Mouse (Mus musculus): Measurements from ENCODE around the gene Nsf. TPM values are rescaled to one million over a fixed set of nuclear protein-coding genes. Genes with fewer than 3 reads are reported as not detected.
"Not testable (repeated sequence)": the region's sequence is repeated elsewhere in the genome, so short reads cannot be mapped to it uniquely, and the experiment has no call there.

Gene Nsf
- 54.6 and 55.8 TPM in 2 replicates for polyA plus RNA-seq (2015; fragmentation: Nextera tagmentation; extraction: Ambion mirVana)

- under 1% methylated on average over 53 of the region's 53 CpGs for WGBS
- Histone ChIP-seq H3K4me2 (peak within 1 kb of the TSS; percentile 77), H3K4me1 (peaks cover 9% of the 10 kb centered on the region), H3K9me3 (replicated peaks) (no peaks in the 10 kb centered on the region), H3K9ac (peak within 1 kb of the TSS; percentile 88), H3K27ac (peak within 1 kb of the TSS; percentile 65), H3K27me3 (0 out of 2 replicates have a peak, but pooled peaks cover 2% of the 10 kb centered on the region), H3K4me3 (replicated peaks) (peak within 1 kb of the TSS; percentile 83), H3K36me3 (no peaks in the 10 kb centered on the region)
- peak; percentile 97 for ATAC-seq (replicated peaks; ENCODE audit: low FRiP score)
These were observed at the start of gene Nsf for GRCm38 (mm10) chr11:103953896-103954292. Nsf (minus strand) TSS chr11:103954056.

- no peaks in the 10 kb centered on the region for H3K9me3 ChIP-seq (replicated peaks)
- H3K9ac ChIP-seq, result no peak overlapping the region
- H3K4me2 ChIP-seq, result no peak overlapping the region
- H3K27ac ChIP-seq, result no peak overlapping the region
- H3K36me3 ChIP-seq, result no peaks in the 10 kb centered on the region
- no peaks in the 10 kb centered on the region for H3K4me1 ChIP-seq
- 0 out of 2 replicates have a peak, but pooled peaks cover 3% of the 10 kb centered on the region for H3K27me3 ChIP-seq
- 68% methylated on average over 9 of the region's 9 CpGs for WGBS
- no peak for ATAC-seq (replicated peaks; ENCODE audit: low FRiP score)
- no peak overlapping the region for H3K4me3 ChIP-seq (replicated peaks)
These were observed 49.5 kb upstream of the Nsf start for GRCm38 (mm10) chr11:104003397-104003796.

GRCm38 (mm10) chr11:104002191-104002590, 48.3 kb upstream of the Nsf start:
- WGBS, result 87% methylated on average over 5 of the region's 5 CpGs
- Histone ChIP-seq H3K4me2 (no peak overlapping the region), H3K9ac (no peak overlapping the region), H3K4me1 (no peaks in the 10 kb centered on the region), H3K36me3 (no peaks in the 10 kb centered on the region), H3K27ac (no peak overlapping the region), H3K9me3 (replicated peaks) (no peaks in the 10 kb centered on the region), H3K4me3 (replicated peaks) (no peak overlapping the region), H3K27me3 (0 out of 2 replicates have a peak, but pooled peaks cover 3% of the 10 kb centered on the region)
- ATAC-seq (replicated peaks; ENCODE audit: low FRiP score), result no peak

GRCm38 (mm10) chr11:104001395-104001955, 47.6 kb upstream of the Nsf start:
- Histone ChIP-seq H3K9me3 (replicated peaks) (no peaks in the 10 kb centered on the region), H3K27ac (no peak overlapping the region), H3K27me3 (0 out of 2 replicates have a peak, but pooled peaks cover 2% of the 10 kb centered on the region), H3K4me2 (no peak overlapping the region), H3K4me1 (no peaks in the 10 kb centered on the region), H3K36me3 (no peaks in the 10 kb centered on the region), H3K4me3 (replicated peaks) (no peak overlapping the region), H3K9ac (no peak overlapping the region)
- 74% methylated on average over 12 of the region's 12 CpGs for WGBS
- ATAC-seq (replicated peaks; ENCODE audit: low FRiP score), result no peak

GRCm38 (mm10) chr11:104000667-104001394, 47.0 kb upstream of the Nsf start:
- no peaks in the 10 kb centered on the region for H3K9me3 ChIP-seq (replicated peaks)
- no peak overlapping the region for H3K4me2 ChIP-seq
- no peaks in the 10 kb centered on the region for H3K4me1 ChIP-seq
- ATAC-seq (replicated peaks; ENCODE audit: low FRiP score), result no peak
- H3K27ac ChIP-seq, result no peak overlapping the region
- H3K4me3 ChIP-seq (replicated peaks), result no peak overlapping the region
- WGBS, result 71% methylated on average over 9 of the region's 9 CpGs
- no peak overlapping the region for H3K9ac ChIP-seq
- no peaks in the 10 kb centered on the region for H3K36me3 ChIP-seq
- H3K27me3 ChIP-seq, result no peaks in the 10 kb centered on the region

- Histone ChIP-seq H3K4me2 (no peak overlapping the region), H3K9me3 (replicated peaks) (no peaks in the 10 kb centered on the region), H3K27me3 (no peaks in the 10 kb centered on the region), H3K4me1 (no peaks in the 10 kb centered on the region), H3K36me3 (no peaks in the 10 kb centered on the region), H3K9ac (no peak overlapping the region), H3K27ac (no peak overlapping the region), H3K4me3 (replicated peaks) (no peak overlapping the region)
- 74% methylated on average over 5 of the region's 5 CpGs for WGBS
- ATAC-seq (replicated peaks; ENCODE audit: low FRiP score), result no peak
These were observed 44.9 kb upstream of the Nsf start for GRCm38 (mm10) chr11:103998737-103999136.

GRCm38 (mm10) chr11:103997385-103997784, 43.5 kb upstream of the Nsf start:
- no peak overlapping the region for H3K4me3 ChIP-seq (replicated peaks)
- no peak overlapping the region for H3K9ac ChIP-seq
- no peak for ATAC-seq (replicated peaks; ENCODE audit: low FRiP score)
- H3K27me3 ChIP-seq, result no peaks in the 10 kb centered on the region
- no peaks in the 10 kb centered on the region for H3K9me3 ChIP-seq (replicated peaks)
- H3K4me2 ChIP-seq, result no peak overlapping the region
- H3K27ac ChIP-seq, result no peak overlapping the region
- H3K36me3 ChIP-seq, result no peaks in the 10 kb centered on the region
- H3K4me1 ChIP-seq, result no peaks in the 10 kb centered on the region
- WGBS, result 12% methylated on average over 5 of the region's 5 CpGs

GRCm38 (mm10) chr11:103992638-103993037, 38.8 kb upstream of the Nsf start:
- H3K4me1 ChIP-seq, result no peaks in the 10 kb centered on the region
- no peak overlapping the region for H3K4me2 ChIP-seq
- ATAC-seq (replicated peaks; ENCODE audit: low FRiP score), result no peak
- H3K36me3 ChIP-seq, result no peaks in the 10 kb centered on the region
- no peaks in the 10 kb centered on the region for H3K9me3 ChIP-seq (replicated peaks)
- no peak overlapping the region for H3K9ac ChIP-seq
- H3K27me3 ChIP-seq, result no peaks in the 10 kb centered on the region
- 56% methylated on average over 4 of the region's 4 CpGs for WGBS
- no peak overlapping the region for H3K4me3 ChIP-seq (replicated peaks)
- H3K27ac ChIP-seq, result no peak overlapping the region

GRCm38 (mm10) chr11:103990049-103990557, 36.2 kb upstream of the Nsf start:
- not testable (repeated sequence) for H3K36me3 ChIP-seq; H3K27me3 ChIP-seq; H3K27ac ChIP-seq; H3K4me3 ChIP-seq (replicated peaks); H3K9me3 ChIP-seq (replicated peaks); H3K9ac ChIP-seq; H3K4me1 ChIP-seq; H3K4me2 ChIP-seq
- WGBS, result 20% methylated on average over 12 of the region's 12 CpGs
- ATAC-seq (replicated peaks; ENCODE audit: low FRiP score), result peak; percentile 78

- no peaks in the 10 kb centered on the region for H3K9me3 ChIP-seq (replicated peaks)
- no peak overlapping the region for H3K27ac ChIP-seq
- ATAC-seq (replicated peaks; ENCODE audit: low FRiP score), result no peak
- no peak overlapping the region for H3K4me2 ChIP-seq
- WGBS, result 31% methylated on average over 8 of the region's 8 CpGs
- no peaks in the 10 kb centered on the region for H3K27me3 ChIP-seq
- H3K4me1 ChIP-seq, result no peaks in the 10 kb centered on the region
- no peak overlapping the region for H3K9ac ChIP-seq
- no peak overlapping the region for H3K4me3 ChIP-seq (replicated peaks)
- H3K36me3 ChIP-seq, result peaks cover 27% of the 10 kb centered on the region
These were observed 33.6 kb upstream of the Nsf start for GRCm38 (mm10) chr11:103987423-103987822.

- no peak overlapping the region for H3K9ac ChIP-seq
- H3K36me3 ChIP-seq, result peaks cover 60% of the 10 kb centered on the region
- no peak overlapping the region for H3K4me3 ChIP-seq (replicated peaks)
- H3K27ac ChIP-seq, result no peak overlapping the region
- no peak for ATAC-seq (replicated peaks; ENCODE audit: low FRiP score)
- 68% methylated on average over 5 of the region's 5 CpGs for WGBS
- no peaks in the 10 kb centered on the region for H3K9me3 ChIP-seq (replicated peaks)
- H3K4me1 ChIP-seq, result no peaks in the 10 kb centered on the region
- no peaks in the 10 kb centered on the region for H3K27me3 ChIP-seq
- H3K4me2 ChIP-seq, result no peak overlapping the region
These were observed 30.2 kb upstream of the Nsf start for GRCm38 (mm10) chr11:103984067-103984466.

GRCm38 (mm10) chr11:103981826-103982225, 28.0 kb upstream of the Nsf start:
- Histone ChIP-seq H3K27ac (no peak overlapping the region), H3K4me1 (no peaks in the 10 kb centered on the region), H3K4me3 (replicated peaks) (no peak overlapping the region), H3K27me3 (no peaks in the 10 kb centered on the region), H3K9me3 (replicated peaks) (no peaks in the 10 kb centered on the region), H3K4me2 (no peak overlapping the region), H3K36me3 (peaks cover 75% of the 10 kb centered on the region), H3K9ac (no peak overlapping the region)
- WGBS, result 59% methylated on average over 5 of the region's 5 CpGs
- ATAC-seq (replicated peaks; ENCODE audit: low FRiP score), result no peak
